Mouse (Mus musculus) left cerebral cortex, postnatal 14 days (tissue): ENCODE measurements around the gene Smcp. TPM values are rescaled to one million over a fixed set of nuclear protein-coding genes. Genes with fewer than 3 reads are reported as not detected.

Experiments
- DNase-seq, 2 experiments: peaks; one replicate each; pipeline ENCODE4 v3.0.0; 2021 to 2022; ENCODE audit warnings: low spot score in 2 of 2, mixed read lengths in 1 of 2
- intact Hi-C: fragments of 180-260 bp; cut with DNase I; formaldehyde crosslinking; loops from one replicate; pipeline ENCODE4 v1.15.1; 2025
- total RNA-seq, 2 experiments: library from RNA; stranded (reverse); gene quantifications; 2 replicates each; pipeline ENCODE4 v1.2.3; 2021

Gene Smcp
- total RNA-seq, 2 experiments from 2014 or later, result not detected

- intact Hi-C loops, result no loop called here
- no peak for DNase-seq
Observed at GRCm38 (mm10) chr3:92534411-92534810, 54.4 kb downstream of the Smcp start, which contains the start of gene 2310046K23Rik. Gene 2310046K23Rik (minus strand): TSS chr3:92534511.

Other genes with a start within 250 kb of the Smcp start
- not detected for gene Sprr2d, start 249.9 kb downstream of the Smcp start, total RNA-seq
- gene Sprr2e, start 236.9 kb downstream of the Smcp start, total RNA-seq, result not detected
- not detected for gene Sprr2f, start 223.8 kb downstream of the Smcp start, total RNA-seq
- gene Sprr2h, start 203.3 kb downstream of the Smcp start, total RNA-seq, result not detected
- not detected for gene Sprr2i, start 181.0 kb downstream of the Smcp start, total RNA-seq
- gene Sprr2j-ps, start 170.9 kb downstream of the Smcp start, total RNA-seq, result not detected
- gene Gm9774, start 159.6 kb downstream of the Smcp start, total RNA-seq, result 1 to 10 TPM; 1.4 to 3.5 TPM
- not detected for gene Sprr2k, start 156.4 kb downstream of the Smcp start, total RNA-seq
- not detected for gene Sprr1b, start 150.2 kb downstream of the Smcp start, total RNA-seq
- gene Sprr3, start 130.3 kb downstream of the Smcp start, total RNA-seq, result not detected
- not detected for gene Sprr1a, start 103.1 kb downstream of the Smcp start, total RNA-seq
- not detected for gene Sprr4, start 88.5 kb downstream of the Smcp start, total RNA-seq
- gene 2310046K23Rik, start 54.5 kb downstream of the Smcp start, total RNA-seq, result not detected
- not detected for gene Ivl, start 15.3 kb downstream of the Smcp start, total RNA-seq
- gene 2210017I01Rik, start 18.5 kb upstream of the Smcp start, total RNA-seq, result not detected
- not detected for gene Lce6a, start 32.7 kb upstream of the Smcp start, total RNA-seq
- gene Lce1a1, start 59.3 kb upstream of the Smcp start, total RNA-seq, result not detected
- gene Lce1b, start 67.9 kb upstream of the Smcp start, total RNA-seq, result not detected
- gene Lce1a2, start 81.3 kb upstream of the Smcp start, total RNA-seq, result not detected
- gene Lce1c, start 90.2 kb upstream of the Smcp start, total RNA-seq, result not detected
- gene Lce1d, start 98.2 kb upstream of the Smcp start, total RNA-seq, result not detected
- gene Lce1e, start 120.1 kb upstream of the Smcp start, total RNA-seq, result not detected
- not detected for gene Lce1f, start 131.4 kb upstream of the Smcp start, total RNA-seq
- gene Gm38119, start 150.1 kb upstream of the Smcp start, total RNA-seq, result not detected
- not detected for gene Lce1g, start 163.3 kb upstream of the Smcp start, total RNA-seq
- gene Lce1h, start 176.1 kb upstream of the Smcp start, total RNA-seq, result not detected
- gene Lce1i, start 189.9 kb upstream of the Smcp start, total RNA-seq, result not detected
- not detected for gene Lce1j, start 201.5 kb upstream of the Smcp start, total RNA-seq
- not detected for gene Lce1k, start 218.9 kb upstream of the Smcp start, total RNA-seq
- not detected for gene Kprp, start 238.2 kb upstream of the Smcp start, total RNA-seq